Mouse (Mus musculus) layer of hippocampus, adult 11-12 months (tissue): Measurements from ENCODE around the gene Cacna1e.

Source experiments
- DNase-seq: peaks from one replicate; pipeline ENCODE4 v3.0.0; 2022; ENCODE audit warnings: low spot score

The Cacna1e gene

DNA sequence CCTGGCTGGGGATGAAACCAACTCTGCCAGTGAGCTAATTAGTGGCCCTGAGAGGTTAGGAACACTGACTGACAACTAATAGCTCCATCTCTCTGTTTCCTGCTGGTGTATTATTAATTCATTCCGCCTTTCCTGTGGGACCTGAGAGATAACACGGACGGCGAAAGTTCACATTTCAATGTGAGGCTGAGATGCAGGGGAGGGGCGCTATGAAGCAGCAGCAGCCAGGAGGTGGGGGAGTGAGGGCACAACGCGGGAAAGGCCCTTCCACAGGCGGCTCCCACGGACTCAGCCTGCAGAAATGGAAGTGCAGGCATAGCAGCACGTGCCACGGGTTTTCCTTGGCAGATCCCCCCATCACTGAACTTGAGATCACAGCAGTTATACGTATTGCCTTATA lies 99.4 kb downstream of the Cacna1e start:
- DNase-seq, result no peak

DNA sequence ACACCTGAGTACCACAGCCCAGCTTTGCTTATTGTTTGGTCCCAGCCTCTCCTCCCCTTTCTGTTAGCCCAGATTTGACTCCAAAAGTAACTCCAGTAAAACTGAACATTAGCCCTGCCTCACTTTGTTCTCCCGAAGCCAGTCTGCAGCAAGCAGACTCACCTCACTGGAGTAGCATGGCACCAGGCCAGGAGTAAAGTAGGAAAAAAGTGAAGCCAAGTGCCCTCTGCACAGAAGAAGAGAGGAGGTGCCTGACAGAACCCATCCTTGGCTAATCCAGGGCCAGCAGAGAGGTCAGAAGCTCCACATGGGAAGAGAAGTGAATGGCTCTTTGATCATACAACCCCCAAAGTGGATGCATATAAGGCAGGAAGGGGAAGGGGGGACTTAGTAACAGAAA lies 100.8 kb downstream of the Cacna1e start:
- DNase-seq, result no peak

DNA sequence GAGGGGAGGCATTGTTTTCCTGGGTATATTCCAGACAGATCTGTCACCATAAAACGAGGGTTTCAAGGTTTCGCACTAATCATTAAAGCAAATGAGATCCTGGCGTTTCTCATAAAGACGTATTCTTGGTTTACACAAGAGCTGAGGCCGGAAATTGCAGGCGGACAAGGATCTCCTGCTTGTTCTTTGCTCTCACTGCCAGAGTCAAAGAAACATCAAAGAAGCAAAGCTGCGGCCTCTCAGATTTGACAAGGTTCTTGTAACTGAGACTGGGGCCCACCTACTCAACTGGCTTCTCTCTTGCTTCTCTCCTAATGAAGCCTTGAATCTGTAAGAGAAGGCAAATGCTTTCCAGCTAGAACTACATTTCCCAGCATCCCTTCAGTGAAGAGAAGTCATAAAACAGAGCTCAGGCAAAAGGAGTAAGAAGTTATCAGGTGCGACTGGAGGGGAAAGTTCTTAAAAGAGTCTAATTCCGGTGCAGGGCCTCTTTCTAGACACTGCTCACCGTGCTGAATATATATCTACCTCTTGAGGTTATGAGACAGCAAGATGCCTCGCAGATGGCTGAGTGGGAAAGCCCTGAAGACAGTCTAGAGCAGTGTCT lies 104.3 kb downstream of the Cacna1e start:
- no peak for DNase-seq

DNA sequence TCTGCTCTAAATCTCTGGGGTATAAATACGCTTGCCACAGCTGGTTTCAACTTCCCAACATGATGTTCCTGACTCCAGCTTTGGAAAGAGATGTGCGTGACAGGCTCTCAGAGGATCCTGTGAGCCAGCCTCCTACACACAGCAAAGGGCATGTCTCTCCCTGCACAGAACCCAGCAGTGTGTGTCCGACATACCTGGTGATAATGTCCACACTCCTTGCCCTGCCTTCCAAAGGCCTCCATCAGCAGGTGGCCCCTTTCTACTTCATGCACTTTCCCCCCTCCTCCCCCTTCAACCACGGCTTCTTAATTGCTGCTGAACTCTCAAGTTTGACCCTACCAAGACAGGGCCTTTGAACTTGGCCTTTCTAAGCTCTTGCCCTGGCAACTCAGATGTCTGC lies 108.0 kb downstream of the Cacna1e start:
- no peak for DNase-seq

DNA sequence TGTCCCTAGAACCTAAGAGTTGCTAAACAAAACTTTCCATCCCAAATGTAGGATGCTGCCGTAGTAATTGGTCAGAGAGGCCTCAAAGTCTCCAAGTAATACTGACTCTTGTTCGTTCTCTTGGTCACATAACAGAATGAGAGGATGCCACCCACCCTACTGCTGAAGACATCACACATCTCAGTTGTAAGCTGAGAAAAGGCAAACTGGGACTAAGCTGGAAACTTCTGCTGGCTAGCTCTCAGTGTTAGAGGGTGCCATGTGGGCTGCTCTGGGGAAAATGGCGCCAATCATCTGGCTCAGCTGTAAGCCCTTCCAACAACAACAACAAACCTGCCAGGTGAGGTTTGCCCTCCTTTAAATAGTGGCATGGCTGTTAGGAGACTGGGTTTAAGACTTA lies 109.8 kb downstream of the Cacna1e start:
- no peak for DNase-seq

- DNase-seq, result no peak
Measured at GRCm38 (mm10) chr1:154771111-154771510, 113.2 kb downstream of the Cacna1e start.

GRCm38 (mm10) chr1:154770542-154770941 lies 113.8 kb downstream of the Cacna1e start:
- no peak for DNase-seq

DNA sequence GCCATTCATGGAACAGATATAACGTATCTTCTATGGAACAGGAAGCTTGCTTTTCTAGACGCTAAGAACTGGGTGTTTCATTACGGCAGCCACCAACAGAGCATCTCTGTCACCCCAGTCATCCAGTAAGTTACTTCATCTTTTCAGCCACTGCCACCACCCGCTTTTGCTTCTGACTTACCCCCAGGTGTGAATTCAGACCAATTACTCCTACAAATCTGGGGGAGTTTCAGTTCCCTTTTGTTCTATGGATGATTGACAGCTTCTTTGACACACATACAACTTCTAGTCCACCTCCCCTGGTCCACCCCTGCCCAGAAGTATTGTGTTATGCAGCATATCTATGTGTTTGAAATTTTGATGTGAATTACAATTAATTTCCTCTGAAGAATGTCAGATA lies 121.2 kb downstream of the Cacna1e start:
- DNase-seq, result no peak

DNA sequence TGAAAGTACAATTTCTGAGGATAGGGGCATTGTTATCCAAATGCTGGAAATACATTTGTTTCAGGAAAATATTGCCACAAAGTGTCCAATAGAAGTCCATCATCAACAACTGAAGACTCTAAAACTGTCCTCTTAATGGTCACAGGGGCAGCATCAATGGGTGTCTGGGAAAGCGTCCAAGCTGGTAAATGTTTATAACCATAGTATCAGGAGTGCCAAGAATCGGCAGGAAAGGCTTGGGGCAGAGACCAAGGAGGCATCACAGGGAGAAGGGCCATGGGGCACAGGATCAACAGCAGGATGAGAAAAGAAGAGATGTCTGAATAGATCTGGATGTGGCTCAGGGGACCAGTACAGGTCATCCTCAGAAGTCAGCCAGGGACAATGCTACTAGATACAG lies 132.2 kb downstream of the Cacna1e start:
- DNase-seq, result no peak

- DNase-seq, result no peak
Measured at GRCm38 (mm10) chr1:154748531-154748930, 135.8 kb downstream of the Cacna1e start.

GRCm38 (mm10) chr1:154745241-154745640 lies 139.1 kb downstream of the Cacna1e start:
- DNase-seq, result no peak

- no peak for DNase-seq
Measured at GRCm38 (mm10) chr1:154730411-154730961, 153.8 kb downstream of the Cacna1e start.

DNA sequence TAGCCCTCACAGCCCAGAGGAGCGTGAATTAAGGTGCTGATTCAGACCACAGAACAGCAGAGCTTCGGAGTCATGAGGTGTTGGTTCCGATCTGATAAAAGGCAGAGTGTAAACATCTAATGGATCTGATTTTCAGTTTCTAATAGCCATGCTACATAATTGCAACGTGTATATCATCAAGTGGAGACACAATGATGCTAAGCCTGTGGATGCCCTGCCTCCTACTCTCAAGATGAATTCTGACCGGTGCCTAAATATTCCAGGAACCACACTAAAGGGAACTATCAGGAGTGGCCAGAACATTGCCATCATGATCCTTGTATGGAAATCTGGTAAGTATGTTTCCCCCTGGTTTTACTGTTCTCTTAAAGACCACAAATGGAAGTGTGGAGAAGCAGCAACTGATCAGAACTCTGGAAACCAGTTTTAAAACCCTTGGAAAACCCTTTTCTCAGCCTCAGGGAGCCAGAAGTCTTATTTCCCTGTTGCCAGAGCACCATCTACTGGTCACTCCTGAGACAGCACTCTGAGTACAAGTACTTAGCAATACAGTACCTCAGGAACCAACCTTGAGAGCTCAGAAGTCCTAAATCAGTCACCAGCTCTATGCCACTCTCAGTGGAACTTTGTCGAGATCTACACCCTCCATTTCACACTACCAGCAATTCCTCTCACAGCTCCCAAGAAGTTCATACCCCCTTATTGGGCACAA lies 154.9 kb downstream of the Cacna1e start:
- peak; percentile 93 for DNase-seq

- DNase-seq, result no peak
Measured at GRCm38 (mm10) chr1:154728682-154729081, 155.6 kb downstream of the Cacna1e start.

DNA sequence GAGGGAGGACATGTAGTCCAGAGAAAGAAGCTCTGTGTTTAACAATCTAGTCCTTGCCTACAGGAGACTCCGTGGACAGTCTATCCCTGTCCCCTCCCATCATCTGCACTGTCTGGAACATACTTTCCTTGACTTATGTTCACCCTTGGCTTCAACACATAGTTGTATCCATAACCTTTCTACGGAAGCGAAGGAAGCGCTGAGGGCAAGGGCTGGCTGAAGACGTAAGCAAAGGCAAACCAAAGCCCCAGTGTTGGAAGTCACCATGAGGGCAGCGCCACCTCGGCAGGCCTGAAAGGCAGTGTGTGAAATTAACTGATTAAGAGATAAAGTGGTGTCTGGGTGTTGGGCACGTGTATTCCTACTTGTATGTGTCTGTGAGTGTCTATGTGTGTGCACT lies 156.6 kb downstream of the Cacna1e start:
- DNase-seq, result no peak

DNA sequence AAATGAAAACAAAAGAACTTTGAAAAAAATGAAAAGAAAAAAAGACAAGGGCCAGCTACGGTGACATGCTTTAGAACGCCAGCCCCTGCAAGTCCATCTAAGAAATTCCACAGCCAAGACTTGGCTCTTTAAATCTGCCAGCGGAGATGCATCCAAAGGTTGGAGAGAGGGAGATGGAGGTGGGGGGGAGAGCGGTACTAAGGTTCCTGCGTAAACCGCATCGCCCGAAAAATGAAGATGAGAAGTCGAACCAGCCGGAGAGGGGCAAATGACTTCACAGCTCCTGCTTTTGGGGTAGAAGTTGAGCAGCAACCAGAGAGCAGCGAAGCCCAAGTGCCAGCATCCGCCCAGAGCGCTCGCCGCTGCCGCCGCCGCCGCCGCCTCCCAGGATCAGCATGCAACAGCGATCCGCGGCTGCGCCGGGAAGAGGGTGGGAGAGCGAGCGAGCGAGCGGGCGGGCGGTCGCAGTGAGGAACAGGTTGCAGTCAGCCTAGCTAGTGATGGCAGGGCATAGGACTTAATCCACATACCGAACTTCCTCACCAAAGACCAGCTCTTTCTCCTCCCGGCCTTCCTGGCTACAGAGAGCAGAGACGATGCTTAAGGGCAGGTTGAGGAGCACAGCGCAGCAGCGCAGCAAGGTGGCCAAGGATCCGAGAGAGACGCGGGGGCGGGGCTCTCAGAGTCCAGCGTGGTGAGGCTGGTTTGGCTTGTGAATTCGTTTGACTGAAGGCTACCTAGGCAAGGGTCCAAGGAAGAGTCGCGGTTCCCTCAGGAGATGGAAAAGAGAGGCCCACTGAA lies 157.7 kb downstream of the Cacna1e start:
- no peak for DNase-seq

GRCm38 (mm10) chr1:154725356-154726320 lies 158.7 kb downstream of the Cacna1e start:
- DNase-seq, result no peak

DNA sequence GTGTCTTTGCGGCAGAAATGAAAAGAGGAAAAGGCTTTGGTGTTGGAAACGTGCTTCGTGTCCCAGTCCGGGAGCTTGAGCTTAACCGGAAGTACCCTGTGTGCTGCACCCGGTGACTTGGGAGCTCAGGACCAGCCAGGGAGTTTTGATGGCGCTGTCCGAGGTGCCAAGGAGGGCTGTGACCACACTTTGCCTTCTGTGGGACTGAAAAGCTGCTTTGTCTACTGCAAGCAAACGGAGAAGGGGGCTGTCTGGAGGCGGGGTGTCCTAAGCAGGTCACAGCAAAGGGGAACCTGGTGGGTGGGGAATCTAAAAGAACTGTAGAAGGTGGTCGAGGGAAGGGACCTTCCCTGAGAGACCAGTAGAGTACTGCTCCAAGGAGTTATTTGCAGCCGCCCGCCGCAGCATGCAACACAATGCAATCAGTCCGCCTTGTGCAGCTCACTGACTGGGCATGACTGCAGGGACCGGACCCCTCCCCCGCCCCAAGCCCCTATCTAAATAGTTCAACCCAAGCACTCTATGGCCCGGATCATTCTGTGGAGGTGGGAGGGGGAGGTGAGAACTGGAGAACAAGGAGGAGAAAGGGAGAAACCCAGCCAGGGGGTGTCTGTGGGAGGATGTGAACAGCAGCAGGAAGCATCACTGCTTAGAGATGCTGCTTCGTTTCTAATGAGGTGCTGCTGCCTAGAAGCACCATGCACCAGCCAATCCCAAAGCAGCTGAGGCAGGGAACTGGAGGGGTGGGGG lies 160.6 kb downstream of the Cacna1e start:
- DNase-seq, result no peak

GRCm38 (mm10) chr1:154723078-154723477 lies 161.2 kb downstream of the Cacna1e start:
- no peak for DNase-seq

- DNase-seq, result no peak
Measured at GRCm38 (mm10) chr1:154715596-154715995, 168.7 kb downstream of the Cacna1e start.

DNA sequence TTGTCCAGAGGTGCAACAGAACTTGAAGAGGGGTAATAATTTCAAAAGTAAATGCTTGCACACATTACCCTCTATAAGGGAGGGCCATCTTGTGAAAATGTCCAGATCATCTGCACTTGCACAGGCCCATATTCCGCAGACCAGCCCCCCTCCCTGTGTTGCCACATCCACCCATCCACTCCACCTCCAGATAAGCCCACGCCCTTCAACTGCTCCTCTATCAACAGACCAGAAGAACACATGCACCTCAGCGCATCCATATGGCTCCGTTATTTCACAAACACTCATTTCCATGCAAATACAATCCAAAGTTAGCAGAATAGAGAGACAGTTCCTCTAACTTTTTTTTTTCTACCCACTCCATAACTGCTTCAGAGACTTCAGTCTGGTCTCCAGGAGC lies 171.6 kb downstream of the Cacna1e start:
- peak; percentile 65 for DNase-seq
